Mouse (Mus musculus) testis, postnatal 10 days (tissue): Measurements from ENCODE around the gene Dmrtc2.
"Not testable (repeated sequence)": the region's sequence is repeated elsewhere in the genome, so short reads cannot be mapped to it uniquely, and the experiment has no call there.

ENCODE experiments used
- DNase-seq: peaks from one replicate; pipeline ENCODE4 v3.0.0; 2021; ENCODE audit warnings: low spot score

The Dmrtc2 gene

DNA sequence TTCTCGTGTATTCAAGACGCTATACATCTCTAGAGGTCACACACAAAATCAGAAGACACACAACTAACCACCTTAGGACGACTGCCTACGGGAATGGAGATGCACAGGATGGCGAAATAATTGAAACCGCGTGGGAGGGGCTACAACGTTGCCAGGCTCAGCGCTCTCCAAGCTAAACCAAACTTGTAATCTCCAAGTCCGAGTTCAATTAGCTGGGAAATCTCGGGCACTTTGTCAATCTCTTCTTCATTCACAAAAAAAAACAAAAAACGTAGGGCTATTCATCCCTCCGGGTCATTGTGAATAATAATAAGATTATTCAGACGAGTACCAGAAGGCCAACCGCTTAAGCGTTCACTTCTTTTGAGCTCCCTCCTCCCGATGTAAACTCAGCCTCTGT, 777 bp upstream of the Dmrtc2 start:
- no peak for DNase-seq

DNA sequence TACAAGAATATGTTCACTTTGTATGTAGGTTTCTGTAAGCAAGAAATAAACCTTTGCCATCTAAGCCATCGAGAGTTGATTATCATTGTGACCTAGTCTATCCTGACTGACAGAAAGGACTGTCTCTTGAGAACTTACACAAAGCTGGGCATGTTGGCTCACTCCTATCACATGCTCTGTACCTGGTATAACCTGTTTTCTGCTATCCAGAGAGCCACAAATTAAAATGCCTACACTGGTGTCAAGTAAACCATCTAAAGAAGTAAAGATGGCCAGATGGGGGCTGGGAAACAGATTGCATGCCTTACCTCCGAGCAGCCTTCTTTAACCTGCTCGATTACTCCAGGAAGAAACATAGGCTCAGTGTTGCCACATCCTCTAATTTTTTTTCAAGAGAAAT, 7.7 kb downstream of the Dmrtc2 start:
- DNase-seq = no peak

- DNase-seq = no peak
Observed at GRCm38 (mm10) chr7:24879620-24880019, 9.8 kb downstream of the Dmrtc2 start.

- DNase-seq = no peak
Observed at GRCm38 (mm10) chr7:24882416-24883199, 12.8 kb downstream of the Dmrtc2 start.

DNA sequence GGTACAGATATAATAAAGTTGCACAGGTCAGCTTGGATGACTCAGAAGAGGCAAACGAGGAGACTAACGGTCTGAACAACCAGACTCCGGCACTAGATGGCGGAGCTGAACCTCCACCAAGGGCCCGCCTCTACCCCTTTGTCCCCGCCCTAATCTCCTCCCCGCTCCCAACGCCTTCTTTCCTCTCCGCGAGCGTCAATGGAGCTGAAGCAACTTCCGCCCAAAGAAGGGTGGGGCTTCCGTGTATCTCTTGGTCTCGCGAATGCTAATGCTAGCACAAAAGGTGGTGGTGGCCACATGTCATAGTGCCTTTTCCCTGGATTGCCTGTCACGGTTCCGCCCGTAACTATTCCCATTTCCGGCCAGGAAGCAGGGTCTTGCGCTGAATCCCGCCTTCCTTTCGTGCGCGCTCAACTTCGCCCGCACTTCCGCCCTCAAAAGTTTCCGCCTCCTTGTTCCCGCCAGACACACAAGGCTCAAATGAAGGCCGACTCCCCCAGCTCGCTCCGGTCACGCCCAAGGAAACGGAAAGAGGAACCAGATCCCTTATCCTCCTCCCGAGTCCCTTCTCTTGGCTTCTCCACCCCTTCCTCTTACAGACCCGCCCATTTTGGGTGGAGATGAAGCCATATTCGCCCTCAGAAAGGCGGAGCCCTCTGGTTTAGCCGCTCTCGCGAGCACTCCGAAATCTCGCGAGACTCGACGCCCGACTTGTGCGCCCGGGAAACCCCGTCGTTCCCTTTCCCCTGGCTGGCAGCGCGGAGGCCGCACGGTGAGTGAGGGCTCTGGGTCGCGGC, 14.2 kb downstream of the Dmrtc2 start, which contains the start of gene Rps19:
TSS of gene Rps19 (plus strand) at position 476 of the 797 bp plus-strand sequence.
- DNase-seq = peak; percentile 99

- no peak for DNase-seq
Observed at GRCm38 (mm10) chr7:24884693-24885291, 14.9 kb downstream of the Dmrtc2 start.

DNA sequence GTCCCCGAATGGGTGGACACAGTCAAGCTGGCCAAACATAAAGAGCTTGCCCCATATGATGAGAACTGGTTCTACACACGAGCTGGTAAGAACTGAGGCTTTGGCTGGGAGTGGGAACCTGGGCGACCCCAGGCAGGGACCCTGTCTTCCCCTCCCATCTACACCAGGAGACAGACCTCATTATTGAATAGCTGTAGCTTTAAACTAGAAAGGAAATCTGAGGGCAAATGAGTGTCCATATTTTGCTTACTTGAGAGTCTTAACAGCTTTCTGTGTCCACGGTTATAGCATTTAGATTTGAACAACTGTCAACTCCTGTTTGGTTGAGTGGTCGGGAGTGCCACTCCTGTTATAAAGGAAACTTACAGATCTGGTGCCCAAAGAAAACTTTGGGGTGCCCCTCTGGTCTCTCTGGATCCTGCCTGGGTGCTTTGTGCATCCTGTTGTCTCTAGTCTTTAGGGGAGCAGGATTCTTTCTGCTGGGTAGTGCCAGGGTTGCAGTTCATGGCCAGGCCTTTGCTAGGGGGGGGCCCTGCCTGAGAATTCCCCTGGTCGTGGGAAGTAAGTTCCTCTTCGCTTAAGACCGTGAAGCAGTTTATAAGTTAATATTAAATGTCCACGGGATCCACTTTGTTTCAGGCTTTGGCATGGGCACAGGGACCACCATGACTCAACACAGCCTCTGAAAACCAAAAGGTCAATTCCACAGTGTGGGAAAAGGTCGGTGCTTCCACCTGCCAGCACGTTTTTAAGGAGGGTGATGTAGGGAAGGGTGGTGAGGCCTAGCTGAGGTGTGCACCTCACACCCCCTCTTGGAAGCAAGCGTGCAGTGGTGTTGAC, 15.8 kb downstream of the Dmrtc2 start:
- DNase-seq = no peak

- no peak for DNase-seq
Observed at GRCm38 (mm10) chr7:24886308-24886633, 16.4 kb downstream of the Dmrtc2 start.

DNA sequence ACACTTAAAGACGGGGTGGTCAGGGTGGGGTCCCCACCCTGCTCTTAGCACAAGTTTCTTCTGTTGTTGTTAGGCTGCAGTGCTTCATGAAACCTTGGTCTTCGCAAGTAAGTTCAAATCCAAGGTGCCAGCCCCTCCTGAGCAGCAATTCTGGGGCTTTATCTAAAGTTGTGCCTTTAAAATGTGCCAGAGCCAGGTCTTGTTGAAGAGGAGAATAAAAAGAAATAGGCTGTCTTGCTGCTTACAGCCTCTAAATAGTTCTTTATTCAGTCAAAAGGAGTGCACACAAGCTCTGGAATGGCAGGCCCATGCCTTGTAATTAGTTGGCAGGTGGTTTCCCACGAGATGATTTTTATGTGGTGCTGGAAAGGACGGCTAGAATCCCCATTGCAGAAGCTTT, 17.2 kb downstream of the Dmrtc2 start:
- no peak for DNase-seq

DNA sequence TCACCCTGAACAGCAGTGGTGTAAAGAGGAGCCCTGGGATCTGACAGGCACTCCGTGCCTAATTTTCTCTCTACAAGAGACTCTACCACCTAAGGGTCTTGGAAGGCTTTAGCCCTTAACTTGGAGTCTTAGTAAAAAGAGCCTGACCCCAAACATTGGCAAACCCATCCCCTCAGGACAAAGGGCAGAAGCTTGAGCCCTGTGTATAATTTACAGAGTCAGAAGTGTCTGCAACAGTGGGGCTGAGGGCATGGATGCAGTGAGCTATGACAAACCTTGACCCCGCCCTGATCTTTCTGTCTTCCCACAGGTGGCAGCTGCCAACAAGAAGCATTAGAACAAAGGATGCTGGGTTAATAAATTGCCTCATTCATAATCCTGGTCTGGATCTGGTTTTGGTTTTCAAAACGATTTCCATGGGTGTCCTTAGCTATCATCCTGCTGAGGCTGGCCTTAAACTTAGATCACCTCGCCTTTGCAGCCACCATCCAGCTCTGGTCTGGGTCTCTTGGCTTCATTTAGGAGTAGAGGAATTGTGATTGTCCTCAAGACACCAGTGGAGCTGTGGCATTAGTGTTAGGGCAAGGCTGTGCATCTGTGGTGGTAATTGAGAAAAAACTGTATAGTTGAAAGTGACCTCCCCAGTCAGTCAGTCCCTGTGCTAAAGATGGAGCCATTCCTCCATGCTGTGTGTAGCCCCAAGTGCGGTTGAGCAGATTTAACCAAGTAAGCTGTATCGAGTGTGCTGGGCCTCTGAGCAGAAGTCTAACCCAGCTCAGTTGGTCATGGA, 19.8 kb downstream of the Dmrtc2 start:
- DNase-seq = no peak

DNA sequence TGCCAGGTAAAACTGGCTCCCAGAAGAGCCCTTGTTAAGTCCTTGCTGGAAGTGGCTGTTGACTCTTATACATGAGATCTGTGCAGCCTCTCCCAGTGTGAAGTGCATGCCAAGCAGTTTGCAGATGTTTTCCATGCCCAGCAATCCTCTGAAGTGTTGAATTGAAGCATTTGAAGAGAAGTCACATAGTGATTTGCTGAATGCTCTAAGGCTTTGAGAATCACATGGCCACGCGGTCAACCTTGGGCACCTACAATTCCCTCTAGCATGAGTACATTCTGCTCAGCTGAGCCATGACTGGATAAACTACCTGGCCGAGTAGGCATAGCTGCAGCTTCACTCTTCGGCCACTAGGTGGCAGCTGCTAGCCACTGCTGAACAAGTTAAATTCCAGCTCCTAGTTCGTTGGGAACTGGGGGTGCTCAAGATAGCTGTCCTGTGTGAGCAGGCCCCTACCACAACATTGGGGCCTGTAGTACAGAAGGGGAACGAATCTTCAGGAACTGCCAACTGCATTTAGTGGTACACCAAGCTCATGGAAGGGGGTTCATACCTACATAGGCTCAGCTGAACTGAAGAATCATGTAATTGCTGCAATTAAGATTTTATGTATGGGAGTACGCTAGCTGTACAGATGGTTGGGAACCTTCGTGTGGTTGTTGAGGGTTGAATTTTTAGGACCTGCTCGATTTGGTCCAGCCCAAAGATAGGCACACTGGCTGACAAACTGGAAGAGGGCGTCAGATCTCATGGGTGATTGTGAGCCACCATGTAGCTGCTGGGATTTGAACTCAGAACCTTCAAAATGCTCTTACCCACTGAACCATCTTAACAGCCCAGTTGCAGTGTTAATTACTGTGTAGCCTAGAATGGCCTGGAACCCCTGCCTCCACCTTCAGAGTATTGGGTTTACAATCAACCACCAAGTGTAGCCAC, 20.7 kb downstream of the Dmrtc2 start:
- peak; percentile 77 for DNase-seq

GRCm38 (mm10) chr7:24891241-24892124, 21.6 kb downstream of the Dmrtc2 start:
- DNase-seq = no peak

- no peak for DNase-seq
Observed at GRCm38 (mm10) chr7:24892125-24892583, 22.3 kb downstream of the Dmrtc2 start.

- DNase-seq = not testable (repeated sequence)
Observed at GRCm38 (mm10) chr7:24895749-24896148, 25.9 kb downstream of the Dmrtc2 start.

GRCm38 (mm10) chr7:24896269-24896668, 26.4 kb downstream of the Dmrtc2 start:
- DNase-seq = no peak

DNA sequence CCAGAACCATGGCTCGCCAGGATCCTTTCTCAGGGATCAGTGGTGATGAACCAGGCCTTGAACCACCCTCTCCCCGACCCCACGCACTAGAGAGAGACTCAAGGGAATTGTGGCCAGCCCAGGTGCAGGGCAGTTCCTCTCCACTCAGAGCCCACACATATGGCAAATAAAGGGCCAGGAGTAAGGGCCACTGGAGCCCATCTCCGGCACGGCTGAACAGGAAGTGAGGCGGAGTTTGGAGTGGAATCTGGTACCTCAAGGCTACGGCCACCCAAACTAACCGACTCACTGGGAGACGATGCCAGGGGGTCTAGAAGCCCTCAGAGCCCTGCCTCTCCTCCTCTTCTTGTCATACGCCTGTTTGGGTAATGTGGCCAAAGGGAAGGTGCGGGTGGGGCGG, 27.4 kb downstream of the Dmrtc2 start, which contains the start of gene Cd79a:
TSS of gene Cd79a (plus strand) at position 158 of the 400 bp plus-strand sequence.
- DNase-seq = no peak

DNA sequence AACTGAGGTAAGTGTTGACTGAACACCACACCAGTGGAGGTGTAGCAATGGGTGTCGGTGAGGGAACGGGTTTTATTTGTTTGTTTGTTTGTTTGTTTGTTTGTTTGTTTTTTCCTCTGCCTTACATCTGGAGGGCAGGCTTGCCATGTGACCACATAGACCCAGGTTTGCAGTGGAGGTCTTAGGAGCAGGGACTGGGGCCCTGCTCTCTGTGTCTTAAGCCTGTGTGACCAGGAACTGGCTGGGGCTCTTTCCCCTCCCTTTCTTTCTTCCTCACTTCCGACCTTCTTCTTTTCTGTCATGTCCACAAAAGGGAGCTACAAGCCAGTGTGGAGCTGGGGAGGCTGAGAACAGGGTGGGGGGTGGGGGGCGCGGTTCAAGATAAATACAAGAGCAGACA, 28.1 kb downstream of the Dmrtc2 start:
- no peak for DNase-seq

DNA sequence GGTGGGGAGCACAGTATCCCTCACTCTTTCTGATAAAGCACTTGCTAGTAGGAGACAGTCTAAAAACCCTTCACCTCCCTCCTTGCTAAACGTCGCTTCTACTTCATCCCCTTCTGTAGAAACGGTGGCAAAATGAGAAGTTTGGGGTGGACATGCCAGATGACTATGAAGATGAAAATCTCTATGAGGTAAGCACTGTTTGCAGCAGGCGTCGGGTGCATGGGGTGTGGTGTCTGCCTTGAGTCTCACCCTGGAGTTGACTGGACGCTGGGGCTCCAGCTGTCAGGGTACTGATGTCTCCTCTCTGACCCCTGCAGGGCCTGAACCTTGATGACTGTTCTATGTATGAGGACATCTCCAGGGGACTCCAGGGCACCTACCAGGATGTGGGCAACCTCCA, 31.3 kb downstream of the Dmrtc2 start:
- DNase-seq = no peak

GRCm38 (mm10) chr7:24901842-24902241, 32.0 kb downstream of the Dmrtc2 start:
- DNase-seq = no peak
